Mouse (Mus musculus): ENCODE measurements around the gene Rabac1.

Rabac1 gene

DNA sequence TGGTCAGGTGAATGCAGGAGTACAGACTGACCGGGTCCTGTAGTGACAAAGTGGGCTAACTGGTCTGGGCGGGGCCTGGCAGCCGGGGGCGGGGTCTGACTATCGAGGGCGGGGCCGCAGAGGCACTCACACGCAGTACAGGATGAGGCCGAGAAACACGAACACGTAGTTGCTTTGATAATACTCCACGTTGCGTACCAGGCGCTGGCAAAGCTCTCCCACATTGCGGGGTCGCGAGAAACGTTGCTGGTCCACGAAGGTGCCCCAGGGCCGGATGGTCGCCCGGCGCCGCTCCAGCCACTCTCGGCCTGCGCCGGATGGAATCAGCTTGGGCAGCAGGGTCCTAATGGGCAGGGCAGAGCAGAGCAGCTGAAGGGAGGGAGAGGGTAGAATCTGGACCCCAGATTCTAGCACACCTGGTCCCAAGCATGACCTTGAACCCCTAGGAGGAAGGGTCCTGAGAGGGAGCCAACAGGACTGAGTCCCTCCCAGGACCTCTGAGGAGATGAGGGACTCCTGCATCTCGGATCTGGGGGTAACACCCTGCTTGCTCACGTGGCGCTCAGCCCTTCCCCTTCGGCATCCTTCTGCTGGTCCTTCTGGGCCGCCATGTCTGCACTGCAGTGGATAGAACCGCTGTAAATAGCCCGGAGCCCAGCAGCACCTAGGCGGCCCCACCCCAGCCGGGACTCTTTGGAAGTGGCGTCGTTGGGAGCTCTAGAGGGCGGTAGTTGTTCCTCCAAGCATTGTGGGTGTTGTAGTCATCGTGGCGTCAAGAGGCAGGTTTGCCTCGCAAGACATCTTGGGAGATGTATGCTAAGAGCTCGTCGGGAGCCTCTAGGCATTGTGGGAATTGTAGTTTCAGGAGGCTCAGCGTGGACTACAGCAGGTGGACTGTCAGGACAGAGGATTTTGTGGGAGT, at the start of gene Rabac1:
Gene Rabac1, minus strand, starts transcription at position 783 of the 922 bp plus-strand sequence.
- under 1% methylated on average over 45 of the region's 45 CpGs for WGBS

DNA sequence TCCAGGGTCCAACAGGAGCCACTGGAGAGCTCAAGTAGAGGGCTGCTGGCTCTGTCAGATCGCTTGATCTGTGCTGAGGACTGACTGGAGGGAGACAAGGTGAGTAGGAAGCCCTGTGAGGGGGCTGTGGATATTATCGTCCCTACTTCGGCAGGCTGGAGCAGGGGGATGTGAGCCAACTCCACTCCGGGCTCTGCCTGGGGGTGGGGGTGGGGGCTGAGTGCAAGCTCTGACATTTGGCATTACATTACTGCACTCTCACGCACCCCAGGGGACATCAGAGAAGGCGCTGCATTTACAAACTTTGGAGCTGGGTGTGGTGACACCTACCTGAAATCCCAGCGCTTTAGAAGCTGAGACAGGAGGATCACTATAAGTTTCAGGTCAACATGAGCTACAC, 39.0 kb upstream of the Rabac1 start:
- 41% methylated on average over 7 of the region's 7 CpGs for WGBS

DNA sequence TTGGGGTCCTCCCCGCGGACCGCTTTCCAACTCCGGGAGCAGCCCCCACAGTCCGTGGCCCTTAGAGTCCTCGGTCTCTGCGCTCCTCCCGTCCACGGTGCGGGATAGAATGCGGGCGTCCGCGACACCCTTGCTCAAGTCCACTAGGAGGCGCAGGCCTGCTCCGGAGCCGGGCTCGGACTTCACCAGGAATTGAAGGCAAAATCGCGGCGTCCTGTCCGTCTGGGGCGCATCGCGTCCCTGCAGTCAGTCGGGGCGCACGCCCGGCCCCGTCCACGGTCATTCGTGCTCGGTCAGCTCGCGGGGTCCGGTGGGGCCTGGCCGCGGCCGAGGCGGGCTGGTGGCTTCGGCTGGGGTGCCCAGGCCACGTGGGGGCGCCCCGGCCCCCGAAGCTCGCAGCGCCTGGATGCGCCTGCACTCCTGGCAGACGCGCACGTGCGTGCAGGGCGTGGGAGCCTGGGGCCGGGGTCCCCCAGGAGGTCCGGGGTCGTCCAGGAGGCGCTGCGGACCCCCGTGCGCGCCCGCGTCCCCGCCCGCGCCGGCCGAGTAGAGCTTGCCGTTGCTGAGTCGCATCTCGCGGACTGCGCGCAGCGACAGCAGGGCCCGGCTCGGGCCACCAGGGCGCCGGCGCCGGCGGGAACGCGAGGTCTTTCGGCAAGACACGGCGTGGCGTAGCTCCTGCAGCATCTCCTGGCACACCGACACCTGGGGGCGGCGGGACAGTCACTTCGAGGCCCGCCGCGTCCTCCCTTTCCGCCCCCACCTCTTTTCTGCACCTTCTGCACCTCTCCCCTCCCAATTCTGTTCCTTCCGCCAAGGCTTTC, 37.7 kb upstream of the Rabac1 start:
- 3% methylated on average over 97 of the region's 97 CpGs for WGBS

DNA sequence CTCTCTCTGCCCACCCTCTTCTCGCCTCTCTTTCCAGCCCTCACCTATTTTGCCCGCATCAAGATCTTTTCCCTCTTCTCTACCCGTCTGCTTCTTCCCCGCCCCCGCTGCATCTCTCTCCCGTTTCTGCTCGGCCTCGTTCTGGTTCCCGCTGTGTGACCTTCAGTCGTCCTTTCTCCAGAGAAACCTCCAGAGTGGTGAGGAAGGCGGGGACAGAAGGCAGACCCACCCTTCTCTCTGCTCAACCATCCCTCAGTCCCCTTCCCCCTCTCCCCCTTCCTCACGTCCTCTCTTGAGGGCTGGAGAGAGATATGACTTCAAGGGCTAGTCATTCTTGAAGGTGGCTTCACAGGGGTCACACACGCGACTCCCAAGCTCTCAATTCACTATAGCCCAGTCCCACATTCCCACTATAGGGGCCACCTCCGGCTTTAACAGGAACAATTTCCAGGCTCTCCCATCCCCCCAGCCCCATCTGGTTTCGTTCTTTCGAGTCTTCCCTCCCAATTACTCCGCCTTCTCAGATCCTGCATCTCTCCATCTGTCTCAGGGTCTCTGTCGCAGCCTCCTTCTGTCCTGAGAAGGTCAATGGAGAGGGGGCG, 36.6 kb upstream of the Rabac1 start:
- 9% methylated on average over 20 of the region's 20 CpGs for WGBS

DNA sequence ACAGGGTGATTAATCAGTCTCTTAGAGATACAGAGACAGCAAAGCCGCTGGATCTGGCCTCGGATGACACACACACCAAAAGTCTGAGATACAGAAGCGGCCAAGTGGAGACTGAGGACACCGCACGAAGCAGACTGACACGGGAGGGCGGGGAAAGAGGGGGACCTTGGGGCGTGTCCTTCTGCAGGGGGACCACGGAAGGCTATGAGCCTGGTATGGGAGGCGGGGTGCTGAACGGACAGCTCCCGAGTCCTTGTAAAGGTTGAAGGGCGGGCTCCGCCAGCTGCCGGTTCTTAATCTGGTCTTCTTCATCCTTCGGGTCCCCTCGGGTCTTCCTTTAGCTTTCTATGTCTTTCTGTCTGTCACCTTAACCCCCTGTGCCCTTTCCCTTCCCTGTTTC, 36.1 kb upstream of the Rabac1 start:
- 1% methylated on average over 17 of the region's 17 CpGs for WGBS

DNA sequence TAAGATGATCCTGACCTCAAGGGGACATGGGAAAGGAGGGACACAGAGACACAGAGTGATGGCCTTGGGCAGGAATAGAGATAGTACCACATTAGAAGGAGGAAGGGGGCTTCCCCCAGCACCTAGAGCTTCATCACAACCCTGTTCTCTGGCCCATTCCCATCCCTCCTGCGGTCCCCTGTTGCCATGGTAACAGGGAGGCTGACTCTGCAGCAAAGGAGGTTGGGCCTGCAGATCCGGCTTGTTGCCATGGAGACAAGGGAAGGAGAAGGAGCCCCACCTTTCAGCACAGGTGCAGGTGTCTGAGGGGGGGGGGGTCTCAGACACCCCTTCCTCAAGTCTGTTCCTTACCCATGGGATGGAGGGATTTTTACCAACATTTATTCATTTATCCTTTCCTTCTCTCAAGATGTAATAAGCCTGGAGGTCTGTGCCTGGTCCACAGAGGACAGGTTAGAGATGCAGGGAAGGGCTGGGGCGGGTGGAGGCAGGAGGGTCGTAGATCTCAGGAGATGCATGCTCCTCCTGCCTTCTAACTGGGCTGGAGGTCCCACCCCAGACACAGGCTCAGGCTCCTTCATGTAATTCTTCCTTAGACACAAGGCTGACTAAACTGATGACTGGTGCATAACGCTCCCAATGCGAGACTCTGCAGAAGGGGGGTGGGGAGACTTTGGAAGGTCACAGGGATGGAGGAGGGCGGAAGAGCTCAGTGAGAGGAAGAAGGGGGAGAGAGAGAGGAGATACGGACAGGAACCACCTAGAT, 35.2 kb upstream of the Rabac1 start:
- WGBS = 14% methylated on average over 8 of the region's 8 CpGs

DNA sequence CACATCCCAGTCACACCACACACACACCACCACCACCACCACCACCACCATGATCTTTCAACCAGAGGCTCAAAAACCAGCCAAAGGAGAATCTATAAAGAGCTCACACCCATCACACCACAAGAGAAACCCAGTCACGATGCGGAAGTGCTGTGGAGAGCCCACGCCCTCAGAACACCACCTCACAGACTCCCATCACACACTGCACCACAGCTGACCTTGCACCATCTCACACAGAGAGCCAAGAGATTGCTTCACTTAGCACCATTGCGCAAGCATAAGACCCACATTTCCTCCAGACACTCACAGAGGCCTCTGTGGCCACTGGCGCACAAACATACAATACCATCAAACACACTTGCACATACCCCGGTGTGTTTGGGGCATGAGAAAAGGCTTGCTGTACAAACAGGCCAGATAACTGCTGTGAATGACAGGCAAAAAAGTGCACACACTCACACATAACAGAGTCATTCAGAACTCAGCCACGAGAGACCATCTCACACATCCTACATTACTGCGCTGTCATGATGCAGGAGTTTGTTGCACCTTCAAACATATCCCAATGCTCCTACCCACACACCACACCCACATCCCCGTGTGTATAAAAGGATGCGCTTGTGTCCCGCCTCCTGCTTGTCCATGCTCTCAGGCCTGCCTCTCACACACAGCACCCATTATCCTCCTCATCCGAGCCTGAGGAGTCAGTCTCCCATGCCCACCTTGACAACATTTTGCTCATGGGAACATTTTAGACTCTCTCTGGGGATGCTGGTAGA, 34.2 kb upstream of the Rabac1 start:
- 40% methylated on average over 12 of the region's 12 CpGs for WGBS

DNA sequence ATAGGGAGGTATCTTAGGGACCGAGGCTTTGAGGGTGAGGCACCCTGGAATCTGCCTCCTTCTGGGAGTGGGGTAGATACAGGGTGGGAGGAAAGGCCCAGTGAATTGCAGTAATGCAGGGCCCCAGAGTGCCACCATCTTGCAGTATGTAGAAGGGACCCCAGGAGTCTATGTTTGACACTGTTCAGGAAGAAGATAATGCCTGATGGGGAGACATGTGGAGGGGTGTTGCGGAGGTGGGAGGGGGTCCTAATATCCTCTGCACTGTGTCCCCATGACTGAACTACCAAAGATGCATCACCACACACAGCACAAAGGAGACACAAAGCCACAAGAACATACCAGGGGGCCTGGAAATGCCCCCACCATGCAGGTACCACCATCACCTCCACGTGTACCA, 33.6 kb upstream of the Rabac1 start:
- WGBS = 42% methylated on average over 3 of the region's 3 CpGs

DNA sequence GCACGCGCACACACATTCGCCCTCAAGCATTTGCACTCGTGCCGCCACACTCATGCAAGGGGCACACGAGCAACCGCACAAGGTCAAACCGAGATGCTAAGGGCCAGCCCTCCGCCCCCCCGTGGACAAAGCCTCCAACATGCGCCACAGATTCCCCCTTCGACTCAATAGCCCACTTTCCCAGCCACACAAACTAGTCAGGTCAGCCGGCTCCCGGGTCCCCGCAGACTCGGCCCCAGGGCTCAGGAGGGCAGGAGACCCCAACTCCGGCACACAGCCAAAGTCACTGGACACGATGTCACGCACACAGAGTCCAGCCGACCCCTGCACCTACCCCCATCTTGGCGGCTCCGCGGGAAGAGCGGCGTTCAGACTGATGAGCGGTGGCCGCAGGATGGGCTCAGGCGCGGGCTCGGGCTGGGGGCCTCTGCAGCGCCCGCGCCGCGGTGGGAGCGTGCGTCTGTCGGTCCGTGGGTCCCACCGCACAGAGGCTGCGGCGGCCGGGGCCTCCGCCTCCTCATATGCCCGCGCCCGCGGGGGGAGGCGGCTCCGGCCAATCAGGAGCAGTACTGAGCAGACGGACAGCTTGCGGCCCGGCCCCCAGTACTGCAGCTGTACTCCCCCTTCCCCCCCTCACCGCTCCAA, 33.0 kb upstream of the Rabac1 start, which contains the start of gene Atp1a3:
Gene Atp1a3, minus strand, starts transcription at position 538 of the 645 bp plus-strand sequence.
- WGBS = under 1% methylated on average over 49 of the region's 54 CpGs

DNA sequence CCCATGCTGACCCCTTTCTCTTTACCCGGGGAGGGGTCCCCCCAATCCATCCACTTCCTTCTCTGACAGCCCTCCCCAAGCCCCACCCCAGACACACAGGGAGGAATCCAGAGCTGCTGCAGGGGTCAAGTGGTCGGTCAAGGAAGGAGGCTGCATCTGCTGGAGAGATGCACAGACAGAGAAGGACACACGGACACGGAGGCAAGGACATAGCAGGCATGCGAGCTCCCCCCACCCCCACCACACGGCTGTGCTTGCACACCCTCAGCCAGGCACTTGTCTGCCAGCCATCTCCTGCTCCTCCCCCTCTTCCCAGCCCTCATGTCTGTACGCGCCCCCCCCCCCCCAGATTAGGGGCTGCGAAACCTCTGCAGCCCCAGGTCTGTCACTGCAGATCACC, 32.3 kb upstream of the Rabac1 start:
- WGBS = 16% methylated on average over 8 of the region's 9 CpGs

DNA sequence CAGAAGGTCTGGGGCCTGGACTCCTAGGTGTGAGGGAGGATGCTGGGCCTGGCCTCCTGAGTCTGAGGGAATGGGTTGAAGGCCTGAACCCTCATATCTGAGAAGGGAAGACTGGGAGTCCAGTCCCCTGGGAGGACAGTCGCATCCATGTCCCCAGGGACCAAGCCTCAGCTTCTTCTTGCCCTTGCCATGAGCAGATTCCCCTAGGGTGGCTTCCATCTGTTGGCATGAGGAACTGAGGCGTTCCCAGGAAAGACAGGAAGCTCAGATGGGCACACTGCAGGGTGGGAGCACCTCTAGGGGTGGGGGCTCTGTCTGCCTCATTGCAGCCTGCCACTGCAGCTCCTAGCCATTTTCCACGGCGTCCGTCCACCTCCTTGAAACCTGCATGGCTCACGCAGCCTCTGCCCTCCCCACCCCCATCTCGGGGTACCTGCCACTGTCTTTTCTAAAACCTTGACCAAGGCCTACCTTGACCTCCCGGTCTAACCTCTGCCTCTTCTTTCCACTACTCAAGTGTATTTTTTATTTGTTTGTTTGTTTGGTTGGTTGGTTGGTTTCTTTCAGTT, 31.4 kb upstream of the Rabac1 start:
- WGBS = 53% methylated on average over 8 of the region's 8 CpGs

DNA sequence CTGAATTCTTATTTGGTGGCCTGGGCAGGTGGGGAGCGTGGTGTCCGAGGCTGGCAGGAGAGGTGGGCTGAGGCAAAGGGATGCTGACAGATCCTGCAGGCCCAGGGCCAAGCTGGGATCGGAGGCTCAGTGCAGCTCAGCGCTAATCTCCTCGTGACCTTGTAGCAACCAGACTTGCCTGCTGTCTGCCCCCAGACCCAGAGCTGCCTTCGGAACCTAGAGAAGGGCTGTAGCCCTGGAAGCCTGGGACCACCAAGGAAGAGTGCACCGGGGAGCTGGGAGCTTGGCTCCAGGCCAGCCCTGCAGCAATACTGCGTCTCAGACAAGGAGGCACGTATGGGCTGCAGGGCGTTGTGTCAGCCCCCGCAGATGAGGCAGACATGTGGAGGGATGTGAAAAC, 30.7 kb upstream of the Rabac1 start:
- 24% methylated on average over 11 of the region's 11 CpGs for WGBS

DNA sequence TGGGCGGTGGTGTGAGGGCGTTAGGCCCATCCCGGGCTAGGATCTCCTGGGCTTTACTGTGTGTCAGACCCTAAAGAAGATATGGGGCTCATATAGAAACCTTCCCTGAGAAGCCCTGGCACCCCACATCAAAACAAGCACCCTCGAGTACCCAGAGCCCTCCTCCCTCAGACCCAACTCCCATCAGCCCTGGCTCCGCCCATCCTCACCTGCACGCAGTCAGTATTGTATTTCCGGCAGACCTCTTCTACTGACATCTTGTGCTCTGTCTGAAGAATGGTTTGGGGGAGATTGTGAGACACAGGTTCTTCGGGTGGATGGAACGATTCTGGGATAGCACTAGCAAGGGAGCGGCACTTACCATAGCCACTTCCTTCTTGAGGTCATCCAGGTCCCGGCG, 28.2 kb upstream of the Rabac1 start:
- WGBS = 56% methylated on average over 12 of the region's 12 CpGs

DNA sequence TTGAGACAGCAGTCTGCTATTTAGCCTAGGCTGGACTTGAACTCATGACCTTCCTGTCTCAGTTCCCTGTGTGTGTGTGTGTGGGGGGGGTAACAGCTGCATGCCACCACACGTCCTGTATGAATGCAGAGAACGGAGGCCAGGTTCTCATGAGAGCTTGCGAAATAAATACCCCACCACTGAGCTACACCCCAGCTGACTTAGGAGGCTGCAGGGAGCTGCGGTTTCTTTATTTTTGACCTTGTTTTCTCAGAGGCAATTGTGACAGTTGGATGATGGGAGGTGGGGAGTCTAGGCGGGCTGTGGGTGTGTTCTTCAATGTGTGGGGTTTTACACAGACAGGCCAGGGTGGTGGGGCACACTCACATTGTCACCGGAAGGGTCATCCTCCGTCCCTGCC, 27.7 kb upstream of the Rabac1 start:
- 42% methylated on average over 7 of the region's 7 CpGs for WGBS

DNA sequence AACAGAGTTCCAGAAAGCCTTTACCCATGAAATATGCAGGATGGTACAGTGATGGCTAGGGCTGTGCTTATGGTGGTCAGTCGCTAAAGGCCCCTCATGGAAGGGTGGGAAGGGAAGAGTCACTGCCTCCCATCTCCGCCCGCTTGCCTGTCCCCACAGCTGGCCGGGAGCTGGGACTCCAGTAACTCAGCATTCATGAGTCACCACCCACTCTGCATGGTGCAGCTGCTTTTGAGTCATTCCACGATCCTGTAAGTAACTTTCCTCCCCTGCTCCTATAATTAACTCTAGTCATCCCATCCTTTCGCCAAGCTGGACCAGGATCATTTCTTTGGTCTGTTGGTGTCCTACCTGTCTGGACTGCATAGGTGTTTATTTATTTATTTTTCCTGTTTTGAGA, 20.5 kb upstream of the Rabac1 start:
- WGBS = 36% methylated on average over 6 of the region's 6 CpGs

DNA sequence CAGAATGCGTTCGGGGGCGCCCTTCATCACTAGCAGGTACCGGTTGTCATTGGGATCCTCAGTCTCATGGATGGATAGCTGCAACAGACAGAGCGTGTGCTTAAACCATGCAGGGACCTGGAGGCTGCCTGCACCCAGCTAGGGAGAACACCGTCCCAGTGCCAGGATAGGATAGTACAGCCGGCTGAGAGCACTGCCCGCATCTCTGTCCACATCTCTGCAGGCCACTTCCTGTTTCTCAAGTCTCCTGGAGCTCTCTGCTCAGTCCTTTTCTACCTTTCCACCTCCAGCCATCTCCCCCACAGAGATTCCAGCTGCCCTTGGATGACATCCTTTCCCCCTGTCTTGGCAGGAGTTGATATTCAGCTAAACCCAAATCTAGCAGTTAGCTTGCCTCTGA, 17.9 kb upstream of the Rabac1 start:
- WGBS = 79% methylated on average over 8 of the region's 8 CpGs

DNA sequence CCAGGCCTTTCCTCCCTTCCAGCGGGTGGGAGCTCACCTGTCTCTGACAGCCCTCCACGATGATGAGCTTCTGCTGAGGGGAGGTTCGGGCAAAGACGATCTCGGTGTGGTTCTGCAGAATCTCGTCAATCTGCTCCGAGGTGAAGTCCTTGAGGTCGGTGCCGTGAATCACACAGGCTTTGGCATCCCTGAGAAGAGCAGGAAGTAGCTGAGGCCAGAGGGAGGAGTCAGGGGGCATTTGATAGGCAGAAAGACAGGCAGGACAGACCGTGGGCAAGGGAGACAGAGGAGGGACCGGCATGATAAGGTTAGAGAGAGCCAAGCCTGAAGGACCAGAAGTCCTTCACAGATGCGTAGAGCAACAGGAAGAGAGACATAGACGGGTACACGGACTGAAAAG, 15.4 kb upstream of the Rabac1 start:
- 72% methylated on average over 14 of the region's 14 CpGs for WGBS

DNA sequence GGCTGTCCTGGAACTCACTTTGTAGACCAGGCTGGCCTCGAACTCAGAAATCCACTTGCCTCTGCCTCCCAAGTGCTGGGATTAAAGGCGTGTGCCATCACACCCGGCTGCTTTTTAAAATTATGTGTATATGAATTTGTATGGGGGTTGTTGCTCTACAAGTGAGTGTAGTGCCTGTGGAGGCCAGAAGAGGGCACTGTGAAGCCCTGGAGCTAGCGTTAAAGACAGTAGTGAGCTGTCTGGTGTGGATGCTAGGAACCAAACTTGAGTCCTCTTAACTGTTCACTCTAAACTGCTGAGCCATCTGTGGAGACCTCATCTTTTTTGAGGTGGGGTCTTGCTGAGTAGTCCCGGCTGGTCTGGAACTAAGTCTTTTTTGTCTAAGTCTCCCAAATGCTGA, 13.2 kb upstream of the Rabac1 start:
- 57% methylated on average over 5 of the region's 5 CpGs for WGBS

DNA sequence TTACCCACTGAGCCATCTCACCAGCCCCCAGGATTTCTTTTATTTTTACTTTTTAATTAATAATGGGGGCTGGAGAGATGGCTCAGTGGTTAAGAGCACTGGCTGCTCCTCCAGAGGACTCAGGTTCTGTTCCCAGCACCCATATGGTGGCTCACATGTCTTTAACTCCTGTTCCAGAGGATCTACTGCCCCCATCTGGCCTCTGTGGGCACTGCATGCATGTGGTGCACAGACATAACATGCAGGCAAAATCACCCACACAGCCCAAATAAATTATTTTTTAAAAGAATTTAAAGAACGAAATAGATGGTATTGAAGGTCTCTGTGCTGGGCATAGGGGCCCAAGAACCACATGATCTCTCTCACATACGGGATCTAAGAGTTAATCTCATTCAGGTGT, 11.8 kb upstream of the Rabac1 start:
- WGBS = 82% methylated on average over 2 of the region's 2 CpGs

DNA sequence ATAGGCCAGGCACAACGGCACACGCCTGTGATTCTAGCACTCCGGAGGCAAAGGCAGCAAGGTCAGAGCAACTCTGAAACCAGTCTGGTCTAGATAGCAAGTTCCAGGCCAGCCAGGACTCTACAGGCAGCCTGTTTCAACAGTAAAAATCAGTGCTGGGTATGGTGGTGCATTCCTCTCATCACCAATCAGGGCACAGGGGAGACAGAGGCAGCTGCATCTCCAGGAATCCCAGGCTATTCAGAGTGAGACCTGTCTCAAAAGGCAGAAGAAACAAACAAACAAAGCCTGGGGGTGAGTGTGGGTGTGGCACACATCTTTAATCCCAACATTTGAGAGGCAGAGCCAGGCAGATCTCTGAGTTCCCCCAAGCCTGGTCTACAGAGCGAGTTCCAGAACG, 10.8 kb upstream of the Rabac1 start:
- 47% methylated on average over 5 of the region's 5 CpGs for WGBS
